Mouse (Mus musculus): ENCODE results near the gene Sema4b.

Gene Sema4b

DNA sequence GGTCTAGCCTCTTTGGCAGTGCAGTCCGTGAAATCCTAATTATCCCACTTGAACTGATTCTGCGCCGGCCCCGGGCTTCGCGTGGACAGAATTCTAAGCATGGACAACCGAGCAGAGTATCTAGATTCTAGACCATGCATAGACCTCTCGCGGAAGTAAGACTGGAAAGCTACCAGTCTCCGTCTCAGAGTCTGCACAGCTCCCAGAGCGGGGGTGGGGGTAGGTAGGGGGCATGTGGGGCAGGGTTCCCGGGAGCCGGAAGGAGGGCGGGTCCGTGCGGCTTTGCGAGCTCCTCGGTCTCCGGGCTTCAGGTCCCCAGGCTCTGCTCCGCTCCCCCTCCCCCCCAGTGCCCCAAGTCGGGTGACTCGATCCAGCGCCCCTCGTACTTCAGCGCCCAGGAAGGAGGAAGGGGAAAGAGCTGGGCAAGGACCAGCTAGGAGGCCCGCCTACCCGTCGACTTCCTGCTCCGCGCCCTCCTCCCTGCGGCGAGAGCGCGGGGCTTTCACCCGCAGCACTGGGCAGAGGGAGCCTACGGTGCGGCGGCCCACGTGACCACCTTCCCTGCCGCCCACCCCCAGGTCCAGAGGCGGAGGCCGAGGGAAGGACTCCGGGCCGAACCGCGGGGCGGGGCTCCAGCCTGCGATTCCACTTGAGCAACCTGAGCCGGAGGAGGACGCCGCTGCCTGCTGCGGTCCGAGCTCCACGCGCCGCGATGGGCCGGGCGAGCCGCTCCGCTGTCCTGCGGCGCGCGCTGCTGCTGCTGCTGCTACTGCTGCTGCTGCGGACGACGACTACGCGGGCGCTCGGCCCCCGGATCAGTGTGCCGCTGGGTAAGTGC, 11.5 kb downstream of the Sema4b start:
- peak; percentile 87 for DNase-seq (ENCODE audit: low spot score)

- DNase-seq (ENCODE audit: low spot score), result no peak
Measured at GRCm38 (mm10) chr7:80198863-80199262, 12.2 kb downstream of the Sema4b start.

- no peak for DNase-seq (ENCODE audit: low spot score)
Measured at GRCm38 (mm10) chr7:80199286-80199685, 12.6 kb downstream of the Sema4b start.

DNA sequence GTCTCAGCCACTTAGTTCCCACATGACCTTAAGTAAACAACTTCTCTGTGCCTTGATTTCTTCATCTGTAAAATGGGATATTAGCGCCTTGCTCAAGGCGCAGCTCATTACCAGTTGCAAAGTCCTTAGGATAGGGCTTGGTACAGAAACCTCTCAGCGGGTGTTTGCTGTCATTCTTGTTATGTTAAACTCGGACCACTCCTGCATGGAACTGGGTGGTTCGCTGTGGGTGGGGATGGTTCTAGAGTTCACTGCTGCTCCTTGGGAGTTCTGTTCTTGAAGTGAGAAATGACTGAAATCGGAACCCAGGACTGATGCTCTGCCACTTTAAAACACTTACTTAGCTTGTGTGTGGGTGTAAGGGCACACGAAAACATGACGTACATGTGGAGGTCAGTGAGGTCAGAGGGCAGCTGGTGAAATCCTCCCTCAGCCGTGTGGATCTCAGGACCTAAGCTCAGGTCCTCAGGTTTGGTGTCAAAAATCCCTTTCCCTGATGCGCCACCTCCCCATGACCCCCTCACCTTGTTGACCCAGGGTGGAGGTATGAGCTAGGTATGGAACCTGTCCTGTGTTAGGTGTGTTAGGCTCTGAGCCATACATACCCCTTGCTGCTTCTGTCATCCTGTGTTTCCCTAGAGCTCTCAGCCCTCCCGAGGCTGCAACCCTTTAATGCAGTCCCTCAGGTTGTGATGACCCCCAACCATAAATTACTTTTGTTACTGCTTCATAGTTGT, 13.4 kb downstream of the Sema4b start:
- no peak for DNase-seq (ENCODE audit: low spot score)

DNA sequence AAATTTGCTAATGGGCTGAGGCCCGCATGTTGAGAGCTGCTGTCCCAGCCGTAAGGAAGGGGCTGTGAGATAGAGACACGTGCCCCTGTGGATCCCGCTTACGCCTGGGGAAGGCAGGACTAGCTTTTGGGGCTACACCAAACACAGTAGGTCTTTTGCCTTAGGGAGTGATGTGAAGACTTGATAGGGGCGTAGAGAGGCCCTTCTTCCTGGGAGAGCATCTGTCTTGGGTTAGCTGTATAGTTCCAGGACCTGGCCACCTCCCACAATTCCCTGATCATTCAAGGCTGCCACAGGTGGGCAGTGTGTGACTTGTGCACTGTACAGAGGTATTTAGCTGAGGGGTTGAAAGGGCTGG, 13.9 kb downstream of the Sema4b start:
- no peak for DNase-seq (ENCODE audit: low spot score)

- no peak for DNase-seq (ENCODE audit: low spot score)
Measured at GRCm38 (mm10) chr7:80200963-80201539, 14.4 kb downstream of the Sema4b start.

GRCm38 (mm10) chr7:80201888-80202540, 15.4 kb downstream of the Sema4b start:
- no peak for DNase-seq (ENCODE audit: low spot score)

DNA sequence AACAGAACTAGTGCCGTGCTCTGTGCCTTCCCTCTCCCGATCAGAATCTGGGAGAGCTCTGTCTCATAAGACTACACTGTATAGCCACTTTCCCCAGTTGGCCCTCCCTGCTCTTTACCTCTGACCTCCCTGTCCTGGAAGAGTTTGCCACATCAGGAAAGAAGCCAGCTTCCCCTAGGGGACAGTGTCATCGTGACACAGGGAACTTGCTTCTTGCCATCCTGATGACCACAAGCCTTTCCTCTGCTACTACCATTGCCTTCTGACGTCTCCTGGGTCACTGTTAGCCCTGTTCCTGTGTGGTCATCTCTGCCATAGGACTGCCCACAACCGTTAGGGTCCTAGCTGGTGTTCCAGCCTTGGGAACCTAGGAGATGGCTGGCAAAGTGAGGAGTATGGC, 16.3 kb downstream of the Sema4b start:
- no peak for DNase-seq (ENCODE audit: low spot score)

- no peak for DNase-seq (ENCODE audit: low spot score)
Measured at GRCm38 (mm10) chr7:80203638-80204096, 17.0 kb downstream of the Sema4b start.

DNA sequence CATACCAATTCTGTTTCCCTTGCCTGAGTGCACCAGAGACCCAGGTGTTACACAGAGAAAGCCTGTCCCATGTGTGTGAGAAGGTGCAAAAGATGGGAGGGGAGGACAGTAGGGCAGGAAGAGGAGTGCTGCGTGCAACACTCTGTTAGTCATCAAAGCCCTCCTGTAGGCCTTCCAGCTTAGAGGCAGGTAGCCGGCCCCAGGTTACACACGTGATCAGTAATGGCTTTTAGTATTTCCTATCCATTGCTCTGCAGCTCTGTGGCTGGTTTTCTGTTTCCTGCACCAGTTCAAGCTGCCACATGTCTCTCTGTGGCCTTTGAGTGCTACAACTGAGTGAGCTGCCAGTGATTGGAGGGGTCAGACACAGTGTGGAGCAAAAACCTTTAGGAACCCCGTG, 17.7 kb downstream of the Sema4b start:
- no peak for DNase-seq (ENCODE audit: low spot score)

GRCm38 (mm10) chr7:80204961-80205360, 18.3 kb downstream of the Sema4b start:
- DNase-seq (ENCODE audit: low spot score), result no peak

- no peak for DNase-seq (ENCODE audit: low spot score)
Measured at GRCm38 (mm10) chr7:80205705-80206589, 19.3 kb downstream of the Sema4b start.

GRCm38 (mm10) chr7:80207314-80207731, 20.7 kb downstream of the Sema4b start:
- DNase-seq (ENCODE audit: low spot score), result no peak

GRCm38 (mm10) chr7:80208026-80208642, 21.5 kb downstream of the Sema4b start:
- no peak for DNase-seq (ENCODE audit: low spot score)

DNA sequence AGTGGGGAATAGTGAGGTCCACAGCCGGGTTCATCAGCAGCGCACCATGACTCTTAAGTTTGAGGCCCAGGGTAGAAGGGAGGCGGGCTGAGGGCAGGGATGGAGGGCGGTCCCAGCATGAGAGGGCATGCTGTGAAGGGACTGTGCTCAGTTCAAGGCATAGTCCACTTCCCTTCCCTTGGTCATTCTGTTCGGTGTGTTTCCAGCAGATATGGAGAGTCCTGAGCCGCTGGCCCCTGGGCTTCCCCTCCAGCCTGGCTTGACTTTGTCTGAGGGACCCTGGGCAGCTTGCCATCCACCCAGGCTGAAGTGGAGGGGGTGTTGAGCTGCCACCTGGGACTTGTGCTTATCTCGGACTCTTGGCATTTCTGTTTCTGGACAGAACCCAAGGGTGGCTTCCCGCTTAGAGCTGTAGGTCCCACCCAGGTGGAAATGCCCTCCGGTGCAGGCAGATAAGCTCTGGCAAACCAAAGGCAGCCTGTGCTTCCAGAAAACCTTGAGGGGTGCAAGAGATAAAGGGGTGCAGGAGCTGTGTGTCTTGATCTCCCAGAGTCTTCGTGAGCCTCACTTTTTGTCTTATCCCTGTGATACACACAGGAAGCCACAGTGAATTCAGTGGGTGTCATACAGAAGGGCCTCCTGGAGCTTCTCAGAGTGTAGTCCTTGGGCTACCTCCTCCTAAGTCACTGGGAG, 22.2 kb downstream of the Sema4b start:
- peak; percentile 76 for DNase-seq (ENCODE audit: low spot score)

DNA sequence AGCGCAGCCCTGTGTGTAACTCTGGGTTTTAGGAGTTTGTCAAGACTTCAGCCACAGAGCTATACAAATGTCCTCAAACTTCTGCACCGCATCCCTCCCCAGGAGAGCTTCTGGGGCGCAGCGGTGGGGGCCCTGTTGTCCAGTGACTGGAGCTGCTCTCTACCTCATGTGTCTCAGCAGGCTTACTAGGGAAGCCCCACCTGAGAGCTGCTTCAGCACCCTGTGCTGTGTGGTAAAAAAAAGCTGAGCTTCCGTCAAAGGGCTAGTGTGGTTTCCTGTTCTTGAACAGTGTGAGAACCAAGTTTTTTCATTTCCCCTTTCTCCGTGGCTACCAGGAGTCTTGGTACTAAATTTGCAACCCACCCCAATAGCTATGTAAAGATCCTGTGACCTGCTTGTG, 23.0 kb downstream of the Sema4b start:
- no peak for DNase-seq (ENCODE audit: low spot score)

GRCm38 (mm10) chr7:80210982-80211381, 24.3 kb downstream of the Sema4b start:
- no peak for DNase-seq (ENCODE audit: low spot score)

DNA sequence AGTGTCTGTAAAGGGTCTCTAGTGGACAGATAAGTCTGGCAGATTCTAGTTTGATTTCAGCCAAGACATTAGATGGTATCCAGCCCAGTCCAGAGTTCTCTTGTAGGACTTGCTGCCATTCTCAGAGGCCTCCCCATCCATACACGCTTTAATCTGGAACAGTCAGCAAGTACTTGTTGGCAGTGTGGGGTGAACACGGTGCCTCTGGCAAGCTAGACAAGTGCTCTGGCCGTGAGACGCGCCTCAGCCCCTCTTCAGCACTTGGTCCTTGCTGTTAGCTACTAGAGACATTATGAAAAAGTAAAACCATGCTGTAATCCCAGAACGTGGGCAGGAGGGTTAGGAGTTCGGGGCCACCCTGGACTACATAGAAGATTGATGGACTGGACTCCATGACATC, 27.0 kb downstream of the Sema4b start:
- peak; percentile 35 for DNase-seq (ENCODE audit: low spot score)

DNA sequence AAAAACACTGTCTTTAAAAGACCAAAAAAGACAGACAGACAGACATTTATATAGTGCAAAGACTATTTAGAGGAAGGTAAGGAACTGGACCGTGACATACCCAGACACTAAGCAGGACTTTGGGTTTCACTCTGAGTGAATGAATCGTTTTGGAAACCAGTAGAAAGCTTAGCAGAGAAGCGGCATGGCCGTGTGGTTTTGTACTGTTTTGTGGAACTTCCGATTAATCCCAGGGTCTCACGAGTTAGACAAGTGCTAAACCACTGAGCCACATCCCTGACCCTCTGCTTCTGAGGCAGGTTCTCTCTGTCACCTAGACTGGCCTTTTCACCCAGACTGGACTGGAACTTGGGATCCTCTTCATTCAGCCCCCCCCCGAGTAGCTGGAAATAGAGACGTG, 27.8 kb downstream of the Sema4b start:
- no peak for DNase-seq (ENCODE audit: low spot score)

GRCm38 (mm10) chr7:80215398-80215797, 28.8 kb downstream of the Sema4b start:
- peak; percentile 87 for DNase-seq (ENCODE audit: low spot score)
